Mouse (Mus musculus): ENCODE results near the gene Nfe2l1.

Gene Nfe2l1

GRCm38 (mm10) chr11:96847240-96847639, 17.5 kb upstream of the Nfe2l1 start:
- DNase-seq (ENCODE audit: low spot score in 2 of 2): no peak

DNA sequence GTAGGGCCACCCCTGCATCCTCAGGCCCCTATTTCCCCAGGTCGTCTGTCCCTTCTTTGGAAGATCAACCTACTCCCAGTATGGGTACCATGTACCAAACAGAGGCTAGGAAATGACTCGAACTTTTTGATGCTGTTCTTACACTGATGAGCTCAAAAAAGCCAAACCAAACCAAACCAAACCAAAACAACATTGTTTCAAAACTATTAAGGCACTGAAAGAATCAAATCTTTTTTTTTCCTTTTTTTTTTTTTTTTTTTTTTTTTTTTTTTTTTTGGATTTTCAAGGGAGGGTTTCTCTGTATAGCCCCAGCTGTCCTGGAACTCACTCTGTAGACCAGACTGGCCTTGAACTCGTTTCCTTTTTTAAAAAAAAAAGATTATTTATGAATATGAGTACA, 13.9 kb upstream of the Nfe2l1 start:
- DNase-seq (ENCODE audit: low spot score in 2 of 2): no peak

DNA sequence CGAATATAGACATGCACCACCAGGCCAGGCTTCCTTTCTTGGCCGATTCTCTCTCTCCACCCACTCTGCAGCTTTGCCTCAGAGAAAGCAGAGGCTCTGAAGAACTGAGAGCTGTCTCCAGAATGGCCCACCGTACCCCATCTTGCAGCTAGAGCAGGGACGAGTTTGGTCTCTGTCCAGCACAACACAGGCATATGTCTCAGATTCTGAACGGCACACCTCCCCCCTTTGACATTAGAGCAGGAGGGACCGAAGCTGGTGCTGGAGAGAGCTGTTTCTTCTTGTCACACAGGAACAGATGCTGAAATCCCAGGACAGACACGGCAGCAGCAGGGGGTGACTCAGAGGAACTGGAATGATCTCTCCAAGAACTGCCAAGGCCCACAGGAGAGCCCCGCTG, 10.5 kb upstream of the Nfe2l1 start:
- DNase-seq (ENCODE audit: low spot score in 2 of 2): no peak

DNA sequence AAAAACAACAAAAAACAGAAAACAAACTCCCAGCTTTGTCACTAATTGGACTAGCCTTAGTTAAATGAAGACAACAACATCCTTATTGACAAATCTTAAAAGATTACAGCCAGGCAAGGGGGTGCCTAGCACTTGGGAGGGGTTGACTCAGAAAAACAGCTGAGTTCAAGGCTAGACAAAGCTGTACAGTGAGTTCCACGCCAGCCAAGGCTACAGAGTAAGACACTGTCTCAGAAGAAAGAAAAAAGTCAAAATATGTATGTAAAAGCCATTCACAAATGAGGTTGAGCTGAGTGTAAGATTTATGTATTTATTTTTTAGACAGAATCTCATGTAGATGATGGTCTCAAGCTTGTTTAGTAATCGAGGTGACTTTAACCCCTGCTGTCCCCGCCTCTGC, 10.1 kb upstream of the Nfe2l1 start:
- no peak for DNase-seq (ENCODE audit: low spot score in 2 of 2)

- no peak for DNase-seq (ENCODE audit: low spot score in 2 of 2)
Measured at GRCm38 (mm10) chr11:96839428-96839827, 9.7 kb upstream of the Nfe2l1 start.

- DNase-seq (ENCODE audit: low spot score in 2 of 2): no peak
Measured at GRCm38 (mm10) chr11:96838341-96838740, 8.6 kb upstream of the Nfe2l1 start.

- DNase-seq (ENCODE audit: low spot score in 2 of 2): no peak
Measured at GRCm38 (mm10) chr11:96837298-96837697, 7.5 kb upstream of the Nfe2l1 start.

DNA sequence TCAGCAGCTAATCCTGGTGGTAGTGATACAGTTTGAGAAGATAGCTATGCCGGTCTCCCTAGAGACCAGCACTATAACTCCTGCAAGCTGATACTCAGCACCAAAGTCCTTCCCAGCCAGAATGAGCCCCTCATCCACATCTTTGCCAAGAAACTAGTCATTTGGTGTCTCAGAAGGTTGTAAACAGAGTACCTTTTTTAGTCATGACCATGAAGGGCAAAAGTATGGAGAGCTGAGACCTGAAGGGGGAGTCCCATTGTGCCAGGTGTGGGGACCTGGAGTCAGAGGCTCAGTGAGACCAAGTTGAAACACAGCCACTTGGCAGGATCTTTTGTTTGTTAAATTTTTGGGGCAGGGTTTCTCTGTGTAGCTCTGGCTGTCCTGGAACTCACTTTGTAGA, 4.4 kb upstream of the Nfe2l1 start:
- no peak for DNase-seq (ENCODE audit: low spot score in 2 of 2)

DNA sequence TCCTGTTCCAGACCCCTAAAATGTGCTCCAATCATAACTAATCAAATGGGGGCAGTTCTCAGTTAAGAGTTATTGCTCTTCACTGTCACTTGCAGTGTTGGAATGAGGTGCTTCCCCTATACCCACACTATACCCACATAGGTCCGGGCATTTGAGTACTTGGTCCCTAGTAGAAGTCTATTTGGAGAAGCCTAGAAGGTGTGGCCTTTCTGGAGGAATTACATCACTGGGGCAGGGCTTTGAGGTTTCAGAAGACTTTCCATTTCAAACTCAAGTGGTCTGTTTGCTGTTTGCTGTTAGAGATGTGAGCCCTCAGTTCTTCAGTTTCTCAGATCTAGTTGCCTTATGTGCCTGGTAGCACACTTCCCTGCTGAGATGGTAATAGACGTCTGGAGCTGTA, 3.2 kb upstream of the Nfe2l1 start:
- DNase-seq (ENCODE audit: low spot score in 2 of 2): peak; percentile 36 to 40

DNA sequence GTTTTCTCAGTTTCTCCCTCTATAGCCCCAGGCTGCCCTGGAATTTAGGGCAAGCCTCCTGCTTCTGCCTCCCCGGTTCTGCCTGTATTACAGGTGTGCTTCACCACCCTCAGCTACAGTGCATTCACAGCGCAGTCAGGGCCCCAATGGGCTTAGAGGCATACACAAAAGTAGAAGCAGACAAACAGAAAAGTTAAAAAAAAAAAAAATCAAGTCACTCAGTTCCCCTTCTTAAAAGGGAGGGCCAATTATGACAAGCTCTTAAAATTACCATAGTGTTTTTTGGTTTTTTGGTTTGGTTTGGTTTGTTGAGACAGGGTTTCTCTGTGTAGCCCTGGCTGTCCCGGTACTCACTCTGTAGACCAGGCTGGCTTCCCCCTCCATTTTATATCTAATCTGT, 2.8 kb upstream of the Nfe2l1 start:
- DNase-seq (ENCODE audit: low spot score in 2 of 2): no peak

- DNase-seq (ENCODE audit: low spot score in 2 of 2): no peak
Measured at GRCm38 (mm10) chr11:96831516-96831915, 1.7 kb upstream of the Nfe2l1 start.

- DNase-seq (ENCODE audit: low spot score in 2 of 2): no peak
Measured at GRCm38 (mm10) chr11:96830539-96831216, 910 bp upstream of the Nfe2l1 start.

GRCm38 (mm10) chr11:96829403-96829812, 360 bp downstream of the Nfe2l1 start:
- DNase-seq (ENCODE audit: low spot score in 2 of 2): peak; percentile 71 to 77

DNA sequence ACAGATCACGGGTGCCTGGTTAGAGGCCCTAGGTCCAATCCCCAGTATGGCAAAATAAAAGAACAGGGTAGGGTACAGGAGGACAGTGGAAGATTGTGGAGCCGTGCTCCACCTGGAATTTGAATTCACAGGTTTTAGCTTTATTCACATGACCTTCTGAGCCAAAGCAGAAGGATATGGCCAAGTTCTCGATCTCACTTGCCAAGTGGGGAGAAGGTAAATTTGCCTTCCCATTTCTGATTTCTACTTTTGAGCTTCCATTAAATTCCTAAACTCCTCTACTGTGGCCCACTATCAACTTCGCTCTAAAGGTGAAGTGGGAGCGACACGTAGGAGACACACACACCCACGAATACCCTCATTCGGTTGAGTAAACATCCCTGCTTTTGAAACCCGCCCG, 887 bp downstream of the Nfe2l1 start:
- no peak for DNase-seq (ENCODE audit: low spot score in 2 of 2)

- no peak for DNase-seq (ENCODE audit: low spot score in 2 of 2)
Measured at GRCm38 (mm10) chr11:96827917-96828316, 1.9 kb downstream of the Nfe2l1 start.

DNA sequence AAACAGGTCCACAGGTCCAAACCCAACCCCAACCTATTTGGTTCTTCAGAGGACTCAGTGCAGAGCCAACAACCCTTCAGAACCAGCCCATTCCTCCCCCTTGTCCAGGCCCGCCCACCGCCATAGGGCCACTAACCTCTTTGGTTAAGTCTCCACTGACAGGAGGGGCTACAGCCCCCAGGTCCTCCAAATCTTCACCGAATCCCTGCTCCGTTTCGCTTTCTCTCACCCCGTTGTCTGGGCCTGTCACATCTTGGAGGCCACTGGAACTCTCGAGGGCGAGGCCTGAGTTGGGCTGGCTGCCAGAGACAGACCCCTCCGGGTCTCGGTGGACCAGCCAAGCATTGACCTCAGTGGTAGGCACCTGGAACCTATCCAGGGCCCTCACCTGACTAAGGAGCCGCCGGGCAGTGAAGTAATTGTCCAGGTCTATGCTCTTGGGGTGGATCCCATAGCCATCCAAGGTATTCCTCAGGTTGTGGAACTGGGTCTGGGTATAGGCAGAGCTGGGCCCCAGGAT, 2.6 kb downstream of the Nfe2l1 start:
- no peak for DNase-seq (ENCODE audit: low spot score in 2 of 2)

GRCm38 (mm10) chr11:96826481-96826880, 3.3 kb downstream of the Nfe2l1 start:
- no peak for DNase-seq (ENCODE audit: low spot score in 2 of 2)

DNA sequence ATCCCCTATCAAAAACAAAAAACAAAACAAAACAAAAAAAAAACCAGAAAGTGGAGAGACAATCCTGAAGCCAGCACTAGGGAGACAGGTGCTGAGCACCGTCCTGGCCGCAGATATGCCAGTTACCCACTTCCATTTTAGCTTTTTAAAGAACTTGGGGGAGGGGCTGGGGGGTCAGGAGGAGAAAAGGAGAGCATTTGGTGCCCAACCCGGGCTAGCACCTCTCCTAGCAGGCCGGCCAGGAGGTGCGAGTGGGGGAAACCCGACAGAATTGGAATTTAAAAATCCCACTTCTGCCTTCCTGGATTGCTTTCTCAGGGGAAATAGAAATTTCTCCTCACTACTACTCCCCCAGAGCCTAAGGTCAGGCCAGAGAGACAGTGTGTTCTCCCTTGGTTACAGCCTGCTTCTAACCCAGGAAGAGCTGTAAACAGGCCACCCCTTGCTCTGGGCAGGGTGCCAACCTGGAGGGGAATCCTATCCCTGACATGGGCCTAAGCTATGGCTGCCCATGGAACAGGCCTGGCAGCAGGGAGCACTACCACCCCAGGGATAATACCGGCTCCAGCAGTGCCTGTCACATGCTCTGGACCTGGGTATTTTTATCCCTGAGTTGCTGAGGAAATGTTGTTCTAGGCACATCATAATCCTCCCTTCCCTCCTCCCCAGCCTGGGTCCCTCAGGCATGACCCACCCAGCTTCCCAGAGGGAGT, 4.8 kb downstream of the Nfe2l1 start:
- DNase-seq (ENCODE audit: low spot score in 2 of 2): no peak

- peak; percentile 75 to 82 for DNase-seq (ENCODE audit: low spot score in 2 of 2)
Measured at GRCm38 (mm10) chr11:96823880-96824782, 5.6 kb downstream of the Nfe2l1 start.

GRCm38 (mm10) chr11:96823471-96823837, 6.3 kb downstream of the Nfe2l1 start:
- no peak for DNase-seq (ENCODE audit: low spot score in 2 of 2)

DNA sequence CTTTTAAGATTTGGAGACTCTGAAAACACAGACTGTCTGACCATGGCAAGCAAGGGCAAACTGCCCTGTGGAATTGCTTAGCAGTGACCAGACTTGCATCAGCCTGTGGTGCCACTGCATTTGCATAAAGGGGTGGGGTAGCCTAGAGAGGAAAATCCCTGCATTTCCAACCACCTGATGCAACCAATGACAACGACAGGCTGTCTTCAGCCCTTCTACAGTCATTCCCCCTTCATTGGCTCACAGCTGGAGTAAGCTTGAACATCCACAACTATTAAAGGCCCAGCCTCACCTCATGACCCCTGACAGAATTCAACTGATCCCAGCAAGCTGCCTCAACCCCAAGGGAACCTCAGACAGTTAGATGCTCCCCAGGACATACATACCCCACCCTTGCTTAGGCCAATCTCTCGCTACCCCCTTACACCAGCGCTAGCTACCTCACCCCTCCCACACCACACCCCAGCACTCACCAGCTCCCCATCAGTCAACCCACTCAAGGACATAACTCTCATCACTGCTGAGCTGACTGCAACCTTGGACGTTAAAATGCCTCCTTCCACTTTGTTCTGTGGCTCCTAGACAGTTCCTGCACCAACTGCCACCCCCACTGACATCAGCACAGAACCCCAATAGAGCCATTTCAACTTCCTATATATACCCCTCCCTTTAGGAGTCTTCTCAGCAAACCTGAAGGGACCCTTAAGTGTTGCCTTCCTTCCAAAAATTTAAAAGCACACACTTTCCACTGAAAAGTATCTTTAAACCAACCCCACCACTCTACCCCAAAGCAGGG, 6.9 kb downstream of the Nfe2l1 start:
- peak in 1 of 2 experiments; percentile 48 for DNase-seq (ENCODE audit: low spot score in 2 of 2)
